Mouse (Mus musculus): ENCODE results near the gene Il12rb1.

Il12rb1 gene

DNA sequence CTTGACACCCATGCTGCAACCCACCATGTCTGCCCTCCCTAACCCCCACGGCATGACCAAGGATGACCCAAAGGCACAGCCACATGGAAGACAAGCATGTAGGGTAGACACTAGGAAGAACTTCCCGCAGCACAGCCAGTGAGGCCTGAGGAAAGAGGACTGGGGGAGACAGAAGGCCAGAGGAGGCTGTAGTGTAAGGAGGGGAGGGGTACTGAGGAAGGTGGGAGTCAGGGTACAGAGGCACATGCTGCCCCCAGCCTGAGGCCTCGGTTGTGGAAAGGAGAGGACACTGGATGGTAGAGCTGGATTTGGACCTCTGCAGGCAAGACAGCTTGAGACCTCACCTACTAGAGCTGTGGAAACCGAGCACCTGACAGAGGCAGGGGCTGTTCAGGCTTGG is 42.7 kb downstream of the Il12rb1 start:
- no peak for DNase-seq (ENCODE audit: low read depth, low spot score)

DNA sequence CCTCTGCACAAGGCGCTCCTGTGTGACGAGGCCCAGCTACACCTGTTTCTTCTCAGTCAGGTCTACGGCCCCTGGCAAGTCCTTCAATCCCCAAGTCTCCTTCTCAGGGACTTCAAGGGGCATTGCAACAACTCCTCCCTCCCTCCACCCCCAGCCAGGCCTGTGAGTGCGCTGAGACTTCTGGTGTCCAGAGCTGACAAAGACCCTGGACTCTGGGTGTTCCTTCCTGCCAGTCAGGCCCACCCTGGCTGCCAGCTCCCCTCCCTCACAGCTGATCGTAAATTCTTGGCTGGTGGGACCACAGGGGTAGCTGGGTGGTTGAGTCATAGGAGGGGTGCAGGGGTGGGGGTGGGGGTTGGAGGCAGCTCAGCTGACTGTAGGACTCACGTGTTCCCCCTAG is 43.6 kb downstream of the Il12rb1 start:
- no peak for DNase-seq (ENCODE audit: low read depth, low spot score)

DNA sequence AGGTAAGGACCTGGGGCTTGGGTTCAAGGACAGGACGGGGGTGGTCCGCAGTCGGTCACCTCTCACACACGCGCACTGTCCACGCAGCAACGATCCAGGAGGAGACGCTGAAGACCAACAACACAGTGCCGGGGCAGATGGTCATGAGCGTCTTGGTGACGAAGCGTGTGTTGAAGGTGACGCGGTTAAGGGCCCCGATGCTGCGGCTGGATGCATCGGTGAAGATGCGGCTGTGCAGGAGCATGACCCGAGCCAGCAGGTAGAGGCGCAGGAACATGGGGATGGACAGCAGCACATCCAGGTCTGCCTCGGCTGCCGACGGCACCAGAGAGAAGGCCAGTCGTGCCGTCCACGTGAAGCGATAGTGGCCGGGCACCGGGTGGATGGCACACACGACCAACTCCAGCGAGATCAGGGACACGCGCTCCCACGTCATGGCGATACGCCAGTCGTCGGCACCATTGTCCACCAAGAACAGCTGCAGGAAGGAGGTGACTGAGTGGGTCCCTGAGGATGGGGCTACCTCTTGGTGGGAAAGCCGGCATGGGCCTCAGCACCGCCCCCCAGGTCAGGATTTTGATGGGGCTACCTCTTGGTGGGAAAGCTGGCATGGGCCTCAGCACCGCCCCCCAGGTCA is 44.5 kb downstream of the Il12rb1 start:
- no peak for DNase-seq (ENCODE audit: low read depth, low spot score)

DNA sequence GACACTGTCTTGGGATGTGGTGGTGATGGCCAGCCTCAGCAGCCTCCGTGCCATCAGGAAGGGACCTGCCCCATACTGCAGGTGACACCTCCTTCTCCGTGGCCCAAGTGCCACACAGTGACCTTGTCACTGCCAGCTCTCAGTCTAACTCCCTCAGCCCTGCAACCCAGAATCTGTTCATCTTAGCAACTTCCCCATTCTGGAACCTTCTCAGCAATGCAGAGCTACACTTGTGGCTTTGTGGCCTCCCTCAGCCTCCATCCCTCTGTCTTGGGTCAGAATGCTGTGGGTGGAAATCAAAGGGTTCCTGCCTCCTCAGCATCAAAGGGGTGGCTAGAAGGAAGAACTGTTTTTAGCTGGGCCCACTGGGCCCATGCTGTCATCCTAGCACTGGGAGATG is 45.6 kb downstream of the Il12rb1 start:
- DNase-seq (ENCODE audit: low read depth, low spot score): no peak

DNA sequence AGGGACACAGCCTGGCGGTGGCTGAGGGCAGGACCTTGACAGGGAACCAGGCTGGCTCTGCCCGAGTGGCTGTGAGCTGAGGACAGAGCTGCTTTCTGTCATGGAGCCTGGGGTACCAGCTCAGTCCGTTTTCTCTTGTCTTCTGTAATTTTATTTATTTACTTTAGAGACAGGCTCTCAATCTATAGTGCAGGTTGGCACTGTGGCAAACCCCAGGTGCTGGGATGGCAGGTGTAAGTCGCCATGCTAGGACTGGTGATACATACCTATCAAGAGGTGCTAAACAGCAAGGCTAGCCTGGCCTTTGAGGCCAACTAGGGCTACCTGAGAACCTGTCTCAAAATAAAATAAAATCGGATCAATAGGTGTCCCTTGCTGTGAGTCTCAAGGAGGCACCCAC is 47.8 kb downstream of the Il12rb1 start:
- no peak for DNase-seq (ENCODE audit: low read depth, low spot score)

DNA sequence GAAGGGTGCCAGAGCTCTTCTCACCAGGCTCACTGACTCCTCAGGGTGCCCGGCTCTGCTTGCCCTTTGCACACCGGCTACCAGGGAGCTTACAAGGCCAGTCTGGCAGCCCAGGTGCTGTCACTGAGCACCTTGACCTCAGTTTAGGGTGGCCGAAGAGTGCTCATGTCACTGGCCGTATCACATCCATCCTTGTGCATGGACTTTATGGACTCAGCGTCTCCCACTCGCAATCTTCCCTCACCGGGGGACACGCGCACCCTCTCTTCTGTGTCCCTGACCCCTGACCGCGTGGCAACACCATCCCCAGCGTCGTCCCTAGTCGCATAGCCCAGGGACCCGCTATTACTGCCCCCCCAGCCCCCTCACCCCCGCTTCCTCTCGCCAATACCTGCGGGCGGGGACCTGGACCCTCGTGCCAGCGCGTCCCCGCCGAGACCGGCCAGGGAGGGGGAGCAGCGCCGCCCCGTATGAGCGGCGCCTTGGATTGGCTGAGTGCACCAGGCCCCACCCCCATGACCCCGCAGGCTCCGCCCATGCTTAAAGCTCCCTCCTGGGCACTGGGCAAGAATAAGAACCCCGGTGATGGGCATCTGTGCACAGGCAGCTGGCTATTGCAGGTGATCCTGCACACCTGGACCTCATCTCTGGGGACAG is 48.4 kb downstream of the Il12rb1 start:
- peak; percentile 46 for DNase-seq (ENCODE audit: low read depth, low spot score)

DNA sequence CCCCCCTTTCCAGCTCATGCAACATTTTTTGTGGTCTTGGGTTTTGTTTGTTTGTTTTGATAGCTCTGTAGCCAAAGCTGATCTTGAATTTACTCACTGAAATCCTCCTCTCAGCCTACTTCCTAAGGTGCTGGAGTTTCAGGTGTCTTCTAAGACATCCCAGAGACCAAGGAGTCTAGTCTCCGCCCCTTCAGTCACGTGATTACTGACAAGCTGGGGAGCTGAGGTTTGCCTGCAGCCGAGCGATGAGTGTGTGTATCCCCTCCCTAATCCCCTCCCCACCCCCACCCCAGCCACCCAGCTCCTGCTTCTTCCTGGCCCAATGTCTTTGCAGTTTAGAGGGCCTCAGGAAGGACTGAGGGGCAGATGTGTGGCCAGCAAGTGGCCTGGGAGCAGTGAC is 49.3 kb downstream of the Il12rb1 start:
- no peak for DNase-seq (ENCODE audit: low read depth, low spot score)

DNA sequence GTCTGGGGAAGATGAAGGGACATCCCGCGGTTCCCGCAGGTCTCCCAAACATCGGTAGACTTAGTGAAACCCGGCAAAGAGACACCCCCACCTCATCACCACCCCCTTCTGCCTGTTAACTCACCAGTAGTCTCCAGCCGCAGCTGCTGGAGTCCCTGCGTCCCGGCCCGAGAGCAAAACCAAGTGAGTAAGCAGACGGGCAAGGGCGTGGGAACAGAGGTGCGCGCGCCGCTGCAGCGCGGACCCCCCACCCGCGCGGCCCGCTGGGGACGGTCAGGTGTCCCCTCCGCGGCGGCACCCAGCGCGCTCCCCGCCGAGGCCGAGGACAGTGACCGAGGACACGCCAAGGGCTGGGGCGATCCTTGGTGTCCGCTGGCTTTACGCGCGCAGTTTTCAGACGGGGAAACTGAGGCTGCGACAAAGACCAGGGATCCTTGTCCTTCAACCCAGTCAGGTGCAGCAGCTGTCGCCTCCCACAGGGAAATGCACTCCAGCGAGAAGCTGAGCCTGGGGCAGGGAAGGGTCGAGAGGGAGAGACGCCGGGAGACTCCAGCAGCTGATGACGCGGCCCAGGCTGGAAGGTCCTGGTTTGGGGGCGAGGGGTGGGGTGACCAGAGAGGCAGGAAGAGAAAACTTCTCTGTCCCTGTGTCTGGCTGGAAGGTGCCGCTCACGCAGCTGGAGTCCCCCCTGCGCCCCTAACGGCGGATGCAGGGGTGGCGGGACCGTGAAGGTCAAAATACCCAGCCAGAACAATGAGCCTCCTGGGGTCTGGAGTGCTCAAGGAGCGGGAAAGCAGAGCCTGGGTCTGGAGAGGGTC is 54.8 kb downstream of the Il12rb1 start, which contains the start of gene Kcnn1:
Gene Kcnn1, minus strand, starts transcription at position 435 of the 818 bp plus-strand sequence.
- no peak for DNase-seq (ENCODE audit: low read depth, low spot score)

DNA sequence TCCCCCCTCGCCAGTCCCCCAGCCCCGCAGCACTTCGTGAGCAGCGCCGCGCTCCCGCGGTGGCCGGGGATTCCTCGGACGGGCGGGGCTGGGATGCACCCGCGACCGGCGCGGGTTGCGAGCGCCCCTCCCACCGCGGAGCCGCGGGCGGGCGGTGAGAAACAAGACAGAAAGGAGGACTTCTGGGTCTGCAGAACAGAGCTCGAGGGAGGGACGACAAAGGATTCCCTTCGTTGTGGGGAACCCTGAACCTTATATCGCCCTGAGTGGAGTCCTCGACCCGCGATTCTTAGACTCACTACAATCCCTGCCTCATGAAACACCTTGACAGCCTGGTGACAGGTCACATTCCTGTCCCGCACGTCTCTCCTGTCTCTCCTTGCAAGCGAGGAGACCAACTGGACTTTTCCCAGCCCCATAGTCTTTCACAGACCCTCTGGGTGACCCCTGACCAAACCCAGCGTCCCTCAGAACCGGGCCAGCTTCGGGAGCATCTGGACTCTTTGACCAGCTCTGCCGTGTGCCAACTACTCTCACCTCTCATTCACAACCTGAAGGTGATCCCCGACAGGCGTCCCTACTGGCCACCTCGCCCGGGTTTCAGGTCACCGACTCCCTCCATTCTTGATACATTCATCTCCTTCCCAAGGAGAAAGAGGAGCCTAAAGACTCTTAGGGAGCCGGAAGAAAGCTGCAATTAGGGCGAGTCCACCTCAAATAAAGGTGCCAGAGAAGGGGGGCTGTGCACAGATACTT is 55.9 kb downstream of the Il12rb1 start:
- DNase-seq (ENCODE audit: low read depth, low spot score): no peak

DNA sequence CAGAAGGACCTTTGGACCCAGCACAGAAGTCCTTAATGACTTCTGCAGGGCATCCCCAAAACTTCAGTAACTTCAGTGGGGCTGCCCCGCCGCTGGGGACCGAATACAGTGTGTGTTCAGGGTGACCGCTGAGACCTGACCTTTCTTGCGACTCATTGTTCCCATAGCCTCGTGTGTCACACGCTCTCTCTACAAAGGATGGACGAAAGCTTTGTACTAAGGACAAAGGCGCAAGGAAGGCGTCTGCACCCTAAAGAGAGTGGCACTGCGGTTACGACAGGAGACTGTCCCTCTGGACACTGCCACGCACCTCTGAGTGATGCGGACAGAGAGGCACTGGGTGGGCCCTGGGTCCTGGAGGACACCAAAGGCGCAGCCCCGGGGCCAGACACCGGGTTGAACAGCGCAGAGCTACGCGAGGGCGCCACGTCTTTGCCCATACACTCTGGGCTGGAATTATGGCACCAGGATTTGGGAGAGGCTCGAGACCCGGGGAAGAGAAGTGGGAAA is 56.5 kb downstream of the Il12rb1 start:
- DNase-seq (ENCODE audit: low read depth, low spot score): no peak

DNA sequence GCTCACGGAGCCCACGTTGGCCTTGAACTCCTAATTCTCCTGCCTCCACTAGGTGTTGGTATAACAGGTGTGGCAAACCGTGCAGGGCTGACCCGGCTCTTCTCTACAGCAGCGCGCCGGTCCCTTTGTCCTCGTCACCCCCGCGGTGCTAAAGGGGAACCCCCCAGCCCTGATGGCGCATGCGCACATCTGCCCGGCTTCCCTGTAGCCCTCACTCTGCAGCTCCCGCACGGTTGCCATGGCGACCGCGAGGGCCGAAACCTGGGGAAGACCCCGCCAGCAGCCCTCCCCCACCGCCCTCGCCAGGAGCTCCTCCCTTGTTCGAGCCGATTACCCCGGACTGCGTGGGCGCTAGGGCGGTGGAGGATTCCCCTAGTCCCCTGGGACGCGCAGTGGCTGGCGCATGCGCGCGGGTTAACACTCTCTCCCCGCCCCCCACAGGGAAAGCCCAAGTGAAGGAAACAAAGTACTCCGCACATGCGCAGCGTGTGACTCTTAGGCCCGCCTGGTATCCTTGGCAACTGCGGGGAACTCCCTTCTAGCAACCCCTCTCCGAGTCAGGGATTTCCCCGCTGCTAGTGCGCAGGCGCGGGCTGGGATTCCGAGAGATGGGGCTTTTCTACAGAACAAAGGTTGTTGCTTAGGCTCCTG is 57.2 kb downstream of the Il12rb1 start:
- peak; percentile 97 for DNase-seq (ENCODE audit: low read depth, low spot score)

DNA sequence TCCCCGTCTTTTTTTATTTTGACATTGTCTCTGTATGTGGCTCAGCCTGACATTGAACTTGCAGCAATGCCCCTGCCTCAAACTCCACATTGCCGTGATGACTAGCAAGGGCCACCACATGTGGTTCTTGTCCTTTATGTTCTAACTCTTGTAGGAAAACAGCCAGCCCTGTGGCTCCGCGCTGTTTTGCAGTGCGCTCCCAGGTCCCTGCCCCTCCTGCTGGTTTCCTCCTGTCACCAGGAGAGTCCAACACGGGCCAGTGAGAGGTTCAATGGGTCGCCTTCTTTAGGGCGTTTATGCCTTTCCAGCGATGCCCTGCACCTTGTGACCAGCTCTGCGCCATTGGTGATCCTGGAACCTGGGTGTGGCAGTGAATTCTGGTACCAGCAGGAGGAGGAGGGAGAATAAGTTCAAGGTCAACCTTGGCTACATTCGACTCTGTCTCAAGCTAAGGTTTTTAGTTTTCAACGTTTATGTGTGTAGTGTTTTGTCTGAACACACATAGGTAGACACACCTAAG is 57.8 kb downstream of the Il12rb1 start:
- DNase-seq (ENCODE audit: low read depth, low spot score): no peak

DNA sequence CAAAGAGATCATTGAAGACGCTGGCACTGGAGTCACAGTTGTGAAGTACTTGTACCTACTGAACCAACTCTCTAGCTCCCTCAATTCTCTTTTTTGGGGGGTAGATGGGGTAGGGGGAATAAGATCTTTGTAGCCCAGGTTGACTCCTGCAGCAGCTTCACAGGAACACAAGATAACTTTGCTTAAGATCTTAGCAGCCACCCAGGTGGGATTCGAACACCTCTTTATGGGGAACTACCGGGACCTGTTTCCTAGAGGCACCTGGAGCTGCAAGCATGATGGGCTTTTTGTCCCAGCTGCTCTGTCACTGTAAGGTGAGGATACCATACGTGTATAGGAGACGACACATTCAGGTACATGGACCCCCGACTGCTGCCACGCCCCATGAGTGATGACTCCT is 58.3 kb downstream of the Il12rb1 start:
- no peak for DNase-seq (ENCODE audit: low read depth, low spot score)

DNA sequence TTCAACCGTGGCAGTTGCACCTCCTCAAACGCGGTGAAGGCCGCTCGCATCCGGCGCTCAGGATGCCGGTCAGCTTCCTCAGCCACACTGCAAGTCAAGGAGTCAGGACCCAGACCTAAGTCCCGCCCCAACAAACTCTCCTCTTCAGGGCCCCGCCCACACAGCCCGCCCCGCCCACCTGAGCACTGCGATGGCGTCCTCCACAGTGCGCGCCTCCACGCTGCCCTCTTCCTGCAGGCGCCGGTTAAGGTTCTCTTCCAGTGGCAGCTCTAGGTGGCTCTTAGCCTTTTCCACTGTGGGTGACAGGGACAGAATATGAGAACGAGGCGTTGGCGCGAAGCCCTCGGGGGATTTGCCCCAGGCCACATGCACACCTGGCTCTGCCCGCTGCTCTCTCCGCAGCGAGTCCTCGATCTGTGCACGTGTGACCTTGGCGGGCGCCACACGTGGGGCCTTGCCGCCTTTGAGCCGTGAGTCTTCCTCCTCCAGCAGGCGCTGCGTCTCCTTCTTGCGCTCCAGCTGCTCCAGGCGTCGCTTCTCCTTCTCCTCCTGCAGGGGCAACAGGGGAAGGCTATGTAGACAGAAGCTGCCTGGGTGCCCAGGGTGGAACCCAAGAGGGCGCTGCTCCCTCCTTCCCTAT is 60.4 kb downstream of the Il12rb1 start:
- DNase-seq (ENCODE audit: low read depth, low spot score): no peak

DNA sequence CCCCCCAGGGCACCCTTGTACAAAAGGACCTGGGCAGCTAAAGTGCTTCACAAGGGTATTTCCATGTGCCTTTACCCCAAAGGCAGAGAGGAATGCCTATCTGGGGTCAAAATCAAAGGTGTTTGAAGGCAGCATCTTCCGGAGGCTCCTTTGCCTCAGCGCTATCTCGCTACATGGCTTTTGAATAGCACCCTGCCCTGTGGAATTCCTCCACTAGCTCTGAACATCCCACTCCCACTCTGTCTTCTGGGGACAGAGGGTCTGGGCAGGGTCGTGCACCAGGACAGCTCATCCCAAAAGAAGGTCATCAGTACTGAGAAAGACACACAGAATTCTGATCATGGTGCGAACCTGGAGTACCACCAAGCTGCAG is 60.9 kb downstream of the Il12rb1 start:
- no peak for DNase-seq (ENCODE audit: low read depth, low spot score)

DNA sequence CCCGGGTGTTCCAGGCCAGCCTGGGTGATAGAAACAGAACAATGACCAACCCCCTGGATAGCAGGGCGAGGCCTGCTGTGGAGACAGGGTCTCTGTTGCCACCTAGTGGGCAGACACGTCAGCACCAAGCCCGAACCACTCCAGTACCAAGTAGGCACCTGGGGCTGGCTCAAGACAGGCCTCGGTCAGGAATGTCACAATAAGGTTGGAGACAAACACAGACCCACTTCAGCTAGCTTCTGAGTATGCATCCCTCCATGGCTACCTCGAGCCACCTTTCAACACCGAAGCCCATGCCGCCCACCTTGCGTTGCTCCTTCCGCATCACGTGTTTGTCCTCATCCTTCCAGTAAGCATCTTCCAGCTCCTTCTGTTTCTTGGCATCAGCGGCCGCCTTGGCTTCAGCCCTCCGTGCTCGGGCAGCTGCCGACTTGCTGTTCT is 61.4 kb downstream of the Il12rb1 start:
- DNase-seq (ENCODE audit: low read depth, low spot score): peak; percentile 48

Data from telencephalon, adult 2 months (tissue).